15 mouse cellular contexts compared by ENCODE assay signal in the genomic region with DNA sequence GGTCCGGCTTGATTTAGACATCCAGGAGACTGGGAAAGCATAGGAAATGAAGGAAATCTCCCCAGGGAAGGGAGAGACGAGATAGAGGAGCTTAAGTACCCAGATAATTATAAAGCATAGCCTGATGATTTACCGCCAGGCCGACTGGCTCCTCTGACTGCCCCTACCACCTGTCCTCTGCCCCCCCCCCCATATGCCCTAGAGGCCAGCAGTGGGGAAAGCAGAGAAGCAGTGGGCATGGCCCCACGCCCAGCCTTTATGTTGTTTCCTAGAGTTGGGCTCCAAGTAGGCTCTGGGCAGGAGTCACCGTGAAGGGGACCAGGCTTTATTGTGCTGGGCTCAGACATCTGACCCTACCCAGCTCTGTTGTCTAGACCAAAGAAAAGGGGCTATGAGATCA. TPM values are rescaled to one million over a fixed set of nuclear protein-coding genes. Genes with fewer than 3 reads are reported as not detected.
DNase-seq lines count a peak whose midpoint lies in the region; ATAC-seq lines count a peak whose summit lies in the region.
"Had no signal": no experiment of that assay in that cellular context is flagged by ENCODE, and none has a peak within 500 bp of the region (broad histone marks: within the 10 kb centered on the region; RNA-seq: fewer than 3 reads in every experiment).

No protein-coding gene starts in this region.

- 34% methylated on average over 6 of the region's 6 CpGs for WGBS in hindbrain, embryonic 15.5 days
- WGBS in hindbrain, embryonic 12.5 days = 52% methylated on average over 6 of the region's 6 CpGs
- WGBS in neural tube, embryonic 12.5 days = 42% methylated on average over 6 of the region's 6 CpGs

- peaks cover 66% of the 10 kb centered on the region for H3K4me1 ChIP-seq in hindbrain, embryonic 15.5 days (replicated peaks)
- H3K4me1 ChIP-seq in hindbrain, embryonic 12.5 days = peaks cover 29% of the 10 kb centered on the region
- H3K4me1 ChIP-seq in neural tube, embryonic 12.5 days = peaks cover 54% of the 10 kb centered on the region

- H3K27ac ChIP-seq in hindbrain, embryonic 15.5 days (replicated peaks) = peak overlapping the region; percentile 14
- no peak overlapping the region for H3K27ac ChIP-seq in hindbrain, embryonic 12.5 days
- no peak overlapping the region for H3K27ac ChIP-seq in neural tube, embryonic 12.5 days
- H3K27ac ChIP-seq: kidney, postnatal 0 days had no signal

- H3K9me3 ChIP-seq in hindbrain, embryonic 15.5 days = no peaks in the 10 kb centered on the region
- H3K9me3 ChIP-seq in hindbrain, embryonic 12.5 days (replicated peaks) = no peaks in the 10 kb centered on the region
- no peaks in the 10 kb centered on the region for H3K9me3 ChIP-seq in neural tube, embryonic 12.5 days
- H3K9me3 ChIP-seq: embryonic facial prominence, embryonic 12.5 days had no signal

- H3K4me2 ChIP-seq in hindbrain, embryonic 15.5 days = no peak overlapping the region
- H3K4me2 ChIP-seq in hindbrain, embryonic 12.5 days (replicated peaks) = no peak overlapping the region
- H3K4me2 ChIP-seq in neural tube, embryonic 12.5 days (replicated peaks) = no peak overlapping the region
- H3K4me2 ChIP-seq: embryonic facial prominence, embryonic 12.5 days had no signal

- peak; percentile 73 to 84 for DNase-seq in cerebellum, postnatal 10 days
- DNase-seq in neural tube, embryonic 10.5 days (ENCODE audit: extremely low spot score, low spot score) = no peak
- no peak for DNase-seq in embryo, embryonic 10.5 days (ENCODE audit: low spot score)
- DNase-seq: adrenal gland, postnatal 10 days; layer of hippocampus, postnatal 36 days; liver; thymus, postnatal 25 days had no signal

- no peaks in the 10 kb centered on the region for H3K27me3 ChIP-seq in hindbrain, embryonic 15.5 days
- H3K27me3 ChIP-seq in hindbrain, embryonic 12.5 days = peaks cover 9% of the 10 kb centered on the region
- H3K27me3 ChIP-seq in neural tube, embryonic 12.5 days (replicated peaks) = no peaks in the 10 kb centered on the region

- H3K4me3 ChIP-seq in hindbrain, embryonic 15.5 days = no peak overlapping the region
- H3K4me3 ChIP-seq in hindbrain, embryonic 12.5 days = no peak overlapping the region
- no peak overlapping the region for H3K4me3 ChIP-seq in neural tube, embryonic 12.5 days
- H3K4me3 ChIP-seq: embryonic facial prominence, embryonic 12.5 days had no signal

- H3K36me3 ChIP-seq in hindbrain, embryonic 15.5 days = peaks cover 21% of the 10 kb centered on the region
- peaks cover 16% of the 10 kb centered on the region for H3K36me3 ChIP-seq in hindbrain, embryonic 12.5 days
- H3K36me3 ChIP-seq in neural tube, embryonic 12.5 days = peaks cover 81% of the 10 kb centered on the region

- no peak overlapping the region for H3K9ac ChIP-seq in hindbrain, embryonic 15.5 days
- H3K9ac ChIP-seq in hindbrain, embryonic 12.5 days = no peak overlapping the region
- 0 out of 2 replicates have a peak overlapping the region, but pooled peaks have one; percentile 29 for H3K9ac ChIP-seq in neural tube, embryonic 12.5 days
- H3K9ac ChIP-seq: embryonic facial prominence, embryonic 12.5 days had no signal

- no peak for ATAC-seq in cerebellum, adult (ENCODE audit: insufficient number of reproducible peaks, low FRiP score, low TSS enrichment)
- no peak for ATAC-seq in hindbrain, embryonic 15.5 days (ENCODE audit: low FRiP score, low read depth)
- ATAC-seq in hindbrain, embryonic 12.5 days (ENCODE audit: low FRiP score) = no peak
- no peak for ATAC-seq in neural tube, embryonic 12.5 days (ENCODE audit: low FRiP score, low read depth)
- ATAC-seq in activated CD4-positive, CD25-positive, alpha-beta regulatory T cell, adult 4 months = no peak
- ATAC-seq: CD4-positive, CD25-positive, alpha-beta regulatory T cell, adult 4 months had no signal

RNA-seq across cellular contexts. Expression of a gene that starts 46.0 kb away (rescaled TPM):
- polyA plus RNA-seq in hindbrain, embryonic 15.5 days (2015; fragmentation: Nextera tagmentation; extraction: Ambion mirVana) = 1.6 and 2.1 TPM in 2 replicates
- polyA plus RNA-seq in hindbrain, embryonic 12.5 days (2016; fragmentation: Nextera tagmentation; extraction: Ambion mirVana) = 1.0 and 1.1 TPM in 2 replicates
- 1.1 and 1.5 TPM in 2 replicates for polyA plus RNA-seq in neural tube, embryonic 12.5 days (2016; fragmentation: Nextera tagmentation; extraction: Ambion mirVana)
- under 1 TPM in 1 of 2 experiments, not detected in 1; 0.09 TPM for polyA plus RNA-seq in activated CD4-positive, CD25-positive, alpha-beta regulatory T cell, adult 4 months (2017; shearing (Covaris generic))

Comparison
In these comparisons a context has a peak if more than half of its experiments do, and no peak if none do; other contexts are left out.
1. DNase-seq: peak in cerebellum, postnatal 10 days (2 of 2); none in neural tube, embryonic 10.5 days (single experiment) and embryo, embryonic 10.5 days (single experiment).